Mouse (Mus musculus): ENCODE measurements around the gene Arrb1.

- TF ChIP-seq CTCF (IDR thresholded peaks at IDR 0.05; ENCODE audit: control insufficient read depth, insufficient read depth, insufficient replicate concordance, low read depth, low read length) (no peak), POLR2A (IDR thresholded peaks at IDR 0.05; ENCODE audit: control insufficient read depth, low read depth, low read length) (no peak)
These were observed 11.4 kb upstream of the Arrb1 start for GRCm38 (mm10) chr7:99523837-99524236.

All from testis, adult 2 months (tissue).